Comparison of ENCODE assay signal across 31 mouse cellular contexts in genomic region chr4:103715568-103715967, GRCm38 (mm10).
"Had no signal": no experiment of that assay in that cellular context is flagged by ENCODE, and none has a peak within 500 bp of the region (broad histone marks: within the 10 kb centered on the region; RNA-seq: fewer than 3 reads in every experiment).

No protein-coding gene starts in this region.

- DNase-seq: heart, adult 18-20 months; heart, adult 2 months; heart, postnatal 10 days; heart, postnatal 14 days; heart, postnatal 36 days; heart, postnatal 4 days; kidney, adult 11 months; kidney, adult 18-20 months; kidney, adult 9 months; kidney, postnatal 10 days; kidney, postnatal 14 days; kidney, postnatal 4 days; layer of hippocampus, adult 9-11 months; layer of hippocampus, postnatal 36 days had no signal

- H3K36me3 ChIP-seq: heart, embryonic 10.5 days; heart, embryonic 12.5 days; heart, embryonic 13.5 days; heart, embryonic 15.5 days; hindbrain, embryonic 10.5 days; hindbrain, embryonic 12.5 days; hindbrain, embryonic 13.5 days; hindbrain, embryonic 15.5 days; kidney, embryonic 15.5 days had no signal

- H3K4me2 ChIP-seq: heart, embryonic 11.5 days; heart, embryonic 12.5 days; heart, embryonic 13.5 days; heart, embryonic 15.5 days; hindbrain, embryonic 12.5 days; hindbrain, embryonic 13.5 days; hindbrain, embryonic 14.5 days; hindbrain, embryonic 15.5 days; kidney, embryonic 15.5 days had no signal

- H3K27ac ChIP-seq: heart, adult 2 months; heart, embryonic 10.5 days; heart, embryonic 13.5 days; heart, embryonic 15.5 days; hindbrain, embryonic 10.5 days; hindbrain, embryonic 12.5 days; hindbrain, embryonic 13.5 days; hindbrain, embryonic 14.5 days; hindbrain, embryonic 15.5 days; hindbrain, postnatal 0 days; kidney, embryonic 15.5 days; kidney, postnatal 0 days; layer of hippocampus, adult 2 months; left cerebral cortex, adult 2 months had no signal

- H3K27me3 ChIP-seq: heart, embryonic 12.5 days; heart, embryonic 13.5 days; heart, embryonic 15.5 days; hindbrain, embryonic 12.5 days; hindbrain, embryonic 13.5 days; hindbrain, embryonic 15.5 days; kidney, embryonic 15.5 days had no signal

- ATAC-seq: hindbrain, embryonic 16.5 days; hindbrain, postnatal 0 days; inflammation-experienced regulatory T-cells, adult 6 months had no signal

- H3K9me3 ChIP-seq: heart, embryonic 10.5 days; heart, embryonic 12.5 days; heart, embryonic 13.5 days; heart, embryonic 15.5 days; hindbrain, embryonic 10.5 days; hindbrain, embryonic 12.5 days; hindbrain, embryonic 13.5 days; hindbrain, embryonic 15.5 days; kidney, embryonic 15.5 days had no signal

- H3K4me1 ChIP-seq: heart, embryonic 10.5 days; heart, embryonic 12.5 days; heart, embryonic 13.5 days; heart, embryonic 15.5 days; hindbrain, embryonic 12.5 days; hindbrain, embryonic 13.5 days; hindbrain, embryonic 15.5 days; kidney, embryonic 15.5 days had no signal

- H3K9ac ChIP-seq: heart, embryonic 12.5 days; heart, embryonic 13.5 days; heart, embryonic 15.5 days; hindbrain, embryonic 12.5 days; hindbrain, embryonic 13.5 days; hindbrain, embryonic 14.5 days; hindbrain, embryonic 15.5 days; kidney, embryonic 15.5 days had no signal

- H3K4me3 ChIP-seq: heart, adult 2 months; heart, embryonic 10.5 days; heart, embryonic 12.5 days; heart, embryonic 13.5 days; heart, embryonic 15.5 days; hindbrain, embryonic 10.5 days; hindbrain, embryonic 12.5 days; hindbrain, embryonic 13.5 days; hindbrain, embryonic 15.5 days; kidney, embryonic 15.5 days; layer of hippocampus, adult 2 months; left cerebral cortex, adult 2 months had no signal
